ENCODE assay signal across 8 mouse cellular contexts in genomic region chr6:141250296-141250629, GRCm38 (mm10). TPM values are rescaled to one million over a fixed set of nuclear protein-coding genes. Genes with fewer than 3 reads are reported as not detected.
DNase-seq lines count a peak whose midpoint lies in the region; ATAC-seq and TF ChIP-seq lines count a peak whose summit lies in the region.

No protein-coding gene starts in this region.

- peak overlapping the region; percentile 74 for H3K9ac ChIP-seq in heart, postnatal 0 days (replicated peaks; ENCODE audit: low read depth, low read length)
- H3K9ac ChIP-seq in liver, adult 2 months (ENCODE audit: low read depth, low read length), result peak overlapping the region; percentile 54
- peak overlapping the region; percentile 68 for H3K9ac ChIP-seq in stomach, embryonic 15.5 days

- TF ChIP-seq CTCF in gastrocnemius, adult 2 months (IDR thresholded peaks at IDR 0.05), result no peak
- TF ChIP-seq CTCF in heart, postnatal 0 days (IDR thresholded peaks at IDR 0.05; ENCODE audit: low read depth), result no peak
- no peak for TF ChIP-seq CTCF in liver, adult 2 months (IDR thresholded peaks at IDR 0.05; ENCODE audit: low read depth, low read length)

- H3K4me3 ChIP-seq in gastrocnemius, adult 2 months, result peak overlapping the region; percentile 85
- H3K4me3 ChIP-seq in embryonic facial prominence, embryonic 10.5 days, result peak overlapping the region; percentile 80
- H3K4me3 ChIP-seq in heart, postnatal 0 days (ENCODE audit: low read depth, low read length), result peak overlapping the region; percentile 71
- H3K4me3 ChIP-seq in liver, adult 2 months (ENCODE audit: insufficient read depth, low read depth, low read length), result peak overlapping the region; percentile 59
- peak overlapping the region; percentile 67 for H3K4me3 ChIP-seq in stomach, embryonic 15.5 days (replicated peaks)

- TF ChIP-seq EP300 in heart, postnatal 0 days (IDR thresholded peaks at IDR 0.05; ENCODE audit: low read depth), result no peak

- H3K36me3 ChIP-seq in embryonic facial prominence, embryonic 10.5 days (replicated peaks), result no peaks in the 10 kb centered on the region
- H3K36me3 ChIP-seq in heart, postnatal 0 days (replicated peaks; ENCODE audit: control insufficient read depth, insufficient read depth, low read length), result 0 out of 2 replicates have a peak, but pooled peaks cover 4% of the 10 kb centered on the region
- no peaks in the 10 kb centered on the region for H3K36me3 ChIP-seq in liver, adult 2 months (ENCODE audit: control insufficient read depth, insufficient read depth, low read length)
- H3K36me3 ChIP-seq in stomach, embryonic 15.5 days, result no peaks in the 10 kb centered on the region

- H3K79me2 ChIP-seq in liver, adult 2 months (ENCODE audit: control insufficient read depth, insufficient read depth, low read length), result no peaks in the 10 kb centered on the region

- peak overlapping the region; percentile 85 for H3K4me2 ChIP-seq in heart, postnatal 0 days (ENCODE audit: low read depth, low read length)
- peak overlapping the region; percentile 72 for H3K4me2 ChIP-seq in stomach, embryonic 15.5 days

- peak; percentile 39 for DNase-seq in gastrocnemius, adult 2 months
- DNase-seq in gastrocnemius, adult 18-20 months (ENCODE audit: low spot score), result no peak
- peak; percentile 56 for DNase-seq in embryonic facial prominence, embryonic 10.5 days (ENCODE audit: low spot score)
- no peak for DNase-seq in heart, postnatal 0 days (ENCODE audit: low spot score)
- no peak for DNase-seq in liver, adult 2 months (ENCODE audit: extremely low read depth, low read depth, low spot score)
- DNase-seq in right cerebral cortex, adult 18-20 months, result no peak
- DNase-seq in frontal cortex, postnatal 14 days (ENCODE audit: low spot score in 2 of 2), result no peak

- H3K27ac ChIP-seq in gastrocnemius, adult 2 months, result peak overlapping the region; percentile 87
- H3K27ac ChIP-seq in embryonic facial prominence, embryonic 10.5 days (replicated peaks), result peak overlapping the region; percentile 90
- peak overlapping the region; percentile 82 for H3K27ac ChIP-seq in heart, postnatal 0 days (ENCODE audit: low read depth)
- no peak overlapping the region for H3K27ac ChIP-seq in liver, adult 2 months (replicated peaks; ENCODE audit: insufficient read depth, low read depth, low read length)
- H3K27ac ChIP-seq in stomach, embryonic 15.5 days, result peak overlapping the region; percentile 94

- ATAC-seq in heart, postnatal 0 days (ENCODE audit: insufficient read depth, low read depth), result peak; percentile 40
- ATAC-seq in stomach, embryonic 15.5 days (ENCODE audit: insufficient read depth, low FRiP score, low read depth), result no peak

- H3K4me1 ChIP-seq in embryonic facial prominence, embryonic 10.5 days, result peaks cover 54% of the 10 kb centered on the region
- H3K4me1 ChIP-seq in heart, postnatal 0 days (ENCODE audit: control insufficient read depth, insufficient read depth), result 0 out of 2 replicates have a peak, but pooled peaks cover 7% of the 10 kb centered on the region
- no peaks in the 10 kb centered on the region for H3K4me1 ChIP-seq in liver, adult 2 months (ENCODE audit: control insufficient read depth, insufficient read depth, low read length)
- H3K4me1 ChIP-seq in stomach, embryonic 15.5 days, result peaks cover 7% of the 10 kb centered on the region; the same call in 1 of the 2 replicates

- intact Hi-C loops in gastrocnemius, adult 2 months (cut with DNase I), result loop anchor here (10.0 kb wide), 2 partner anchors 195 to 325 kb away; no protein-coding TSS in a partner anchor

- no peak for TF ChIP-seq POLR2A in liver, adult 2 months (IDR thresholded peaks at IDR 0.05; ENCODE audit: extremely low read depth, insufficient read depth, low read length)

- H3K27me3 ChIP-seq in embryonic facial prominence, embryonic 10.5 days (replicated peaks; ENCODE audit: low read depth, poor library complexity, severe bottlenecking), result peaks cover 47% of the 10 kb centered on the region
- no peaks in the 10 kb centered on the region for H3K27me3 ChIP-seq in heart, postnatal 0 days (ENCODE audit: control insufficient read depth, insufficient read depth, low read length)
- H3K27me3 ChIP-seq in liver, adult 2 months (ENCODE audit: control insufficient read depth, insufficient read depth, low read length), result peaks cover 11% of the 10 kb centered on the region
- 0 out of 2 replicates have a peak, but pooled peaks cover 13% of the 10 kb centered on the region for H3K27me3 ChIP-seq in stomach, embryonic 15.5 days (replicated peaks)

- 2% methylated on average over 22 of the region's 22 CpGs for WGBS in embryonic facial prominence, embryonic 10.5 days
- WGBS in heart, postnatal 0 days, result 2% methylated on average over 22 of the region's 22 CpGs
- WGBS in liver, adult 2 months, result 6% methylated on average over 22 of the region's 22 CpGs
- 2% methylated on average over 22 of the region's 22 CpGs for WGBS in stomach, embryonic 15.5 days

- no peaks in the 10 kb centered on the region for H3K9me3 ChIP-seq in embryonic facial prominence, embryonic 10.5 days
- H3K9me3 ChIP-seq in heart, postnatal 0 days (replicated peaks; ENCODE audit: control insufficient read depth, low read length), result no peaks in the 10 kb centered on the region
- no peaks in the 10 kb centered on the region for H3K9me3 ChIP-seq in stomach, embryonic 15.5 days

RNA-seq across cellular contexts. Expression of gene Pde3a, which starts 1.2 kb away (rescaled TPM):
- total RNA-seq in gastrocnemius, adult 2 months (2021), result 1 to 10 TPM; 2.8 to 3.5 TPM
- total RNA-seq in gastrocnemius, adult 18-20 months (2021), result 1 to 10 TPM; 2.4 to 2.6 TPM
- 1.3 and 2.0 TPM in 2 replicates for polyA plus RNA-seq in embryonic facial prominence, embryonic 10.5 days (2016; fragmentation: Nextera tagmentation; extraction: Ambion mirVana)
- total RNA-seq in heart, postnatal 0 days (2014; rRNA removed; ENCODE audit: low replicate concordance), result 33.4 and 42.0 TPM in 2 replicates
- 8.2 and 8.3 TPM in 2 replicates for polyA plus RNA-seq in heart, postnatal 0 days (2015; fragmentation: Nextera tagmentation; extraction: Ambion mirVana)
- total RNA-seq in liver, adult 2 months (2014; rRNA removed), result 1.1 and 1.7 TPM in 2 replicates
- 0.44 and 0.62 TPM in 2 replicates for polyA plus RNA-seq in liver, adult 2 months (2012; rRNA removed)
- 10.6 and 12.8 TPM in 2 replicates for polyA plus RNA-seq in stomach, embryonic 15.5 days (2015; fragmentation: Nextera tagmentation; extraction: Ambion mirVana)

Comparison
In these comparisons a context has a peak if more than half of its experiments do, and no peak if none do; other contexts are left out.
1. DNase-seq: peak in gastrocnemius, adult 2 months (single experiment) and embryonic facial prominence, embryonic 10.5 days (single experiment); none in gastrocnemius, adult 18-20 months (single experiment), heart, postnatal 0 days (single experiment), liver, adult 2 months (single experiment), right cerebral cortex, adult 18-20 months (single experiment) and frontal cortex, postnatal 14 days (0 of 2).
2. Peak in every context shown above with its lines, with median percentiles within 50 percentile points of each other: H3K4me3 ChIP-seq and H3K9ac ChIP-seq.